Mouse (Mus musculus) MN1 (cell line): ENCODE data around the gene Gm18596.
"Not testable (repeated sequence)": the region's sequence is repeated elsewhere in the genome, so short reads cannot be mapped to it uniquely, and the experiment has no call there.

ENCODE experiments used
- DNase-seq: peaks from one replicate; pipeline ENCODE4 v3.0.0-alpha.2; 2016; ENCODE audit warnings: low spot score

The Gm18596 gene

DNA sequence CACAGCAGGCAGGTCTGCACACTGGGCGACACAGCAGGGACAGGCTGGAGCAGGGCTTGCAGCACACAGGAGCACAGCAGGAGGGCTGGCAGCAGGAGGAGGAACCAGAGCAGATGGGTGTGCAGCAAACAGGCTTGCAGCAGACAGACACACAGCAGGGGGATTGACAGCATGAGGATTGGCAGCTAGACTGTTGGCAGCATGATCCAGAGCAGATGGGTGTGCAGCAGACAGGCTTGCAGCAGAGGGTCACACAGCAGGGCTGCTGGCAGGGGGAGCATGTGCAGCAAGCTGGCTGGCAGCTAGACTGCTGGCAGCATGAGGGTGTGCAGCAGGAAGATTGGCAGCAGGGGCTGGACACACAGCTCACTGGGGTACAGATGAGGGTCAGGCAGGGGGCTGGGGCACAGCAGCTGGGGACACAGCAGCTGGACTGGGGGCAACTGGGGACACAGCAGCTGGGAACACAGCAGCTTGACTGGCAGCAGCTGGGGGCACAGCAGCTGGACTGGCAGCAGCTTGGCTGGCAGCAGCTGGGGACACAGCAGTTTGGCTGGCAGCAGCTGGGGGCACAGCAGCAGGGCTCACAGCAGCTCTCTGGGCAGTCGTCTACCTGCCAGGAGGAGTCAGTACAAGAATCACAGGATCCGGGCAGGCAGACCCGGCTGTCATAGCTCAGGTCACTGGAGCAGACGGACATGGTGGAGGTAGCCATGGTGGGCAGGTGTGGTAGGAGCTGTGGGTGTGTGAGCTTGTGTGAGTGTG is at the start of gene Gm18596:
Gene Gm18596 (minus strand): TSS at position 715 of the 765 bp plus-strand sequence.
- not testable (repeated sequence) for DNase-seq

DNA sequence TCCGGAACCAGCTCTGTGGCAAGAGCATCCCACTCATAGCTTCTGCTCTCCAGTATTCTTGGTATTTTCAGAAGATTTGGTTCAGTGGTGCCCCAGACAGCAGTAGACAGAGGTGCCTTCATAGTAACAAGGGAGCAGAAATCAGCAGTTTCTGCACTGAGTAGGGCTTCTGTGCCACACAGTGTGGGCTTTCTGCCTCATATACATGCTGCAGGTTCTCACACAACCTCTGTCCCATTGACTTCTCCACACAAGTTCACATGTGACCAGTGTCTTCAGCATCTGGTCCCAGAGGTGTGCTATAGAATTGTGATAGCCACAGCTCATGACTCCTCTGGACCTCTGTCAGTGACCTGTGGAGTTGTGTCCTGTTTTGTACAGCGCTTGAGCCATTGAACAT is 46.2 kb upstream of the Gm18596 start:
- no peak for DNase-seq

DNA sequence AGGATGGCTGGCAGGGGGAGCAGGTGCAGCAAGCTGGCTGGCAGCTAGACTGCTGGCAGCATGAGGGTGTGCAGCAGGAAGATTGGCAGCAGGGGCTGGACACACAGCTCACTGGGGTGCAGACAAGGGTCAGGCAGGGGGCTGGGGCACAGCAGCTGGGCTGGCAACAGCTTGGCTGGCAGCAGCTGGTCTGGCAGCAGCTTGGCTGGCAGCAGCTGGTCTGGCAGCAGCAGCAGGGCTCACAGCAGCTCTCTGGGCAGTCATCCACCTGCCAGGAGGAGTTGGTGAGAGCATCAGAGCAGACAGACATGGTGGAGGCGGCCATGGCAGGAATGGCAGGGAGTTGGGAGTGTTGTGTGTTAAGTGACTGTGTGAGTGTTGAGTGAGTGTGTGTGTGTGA is 45.4 kb upstream of the Gm18596 start, which contains the start of gene Gm7137:
Gene Gm7137 (minus strand): TSS at position 325 of the 400 bp plus-strand sequence.
- peak; percentile 42 for DNase-seq

DNA sequence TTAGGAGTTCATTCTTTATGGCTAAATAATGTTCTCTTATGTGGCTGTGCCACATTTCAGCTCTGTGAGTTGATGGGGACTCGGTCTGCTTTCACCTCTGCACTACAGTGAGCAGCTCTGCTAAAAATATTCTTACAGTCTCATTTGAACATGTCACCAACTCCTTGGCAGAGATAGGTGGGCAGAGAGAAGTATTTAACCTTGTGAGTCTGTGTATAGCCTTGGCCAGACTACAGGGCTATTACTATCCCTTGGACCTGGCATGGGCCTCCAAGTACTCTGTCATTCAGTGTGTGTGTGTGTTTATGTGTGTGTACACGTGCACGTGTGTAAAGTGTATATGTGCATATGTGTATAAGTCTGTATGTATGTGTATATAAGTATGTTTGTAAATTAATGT is 41.0 kb upstream of the Gm18596 start:
- not testable (repeated sequence) for DNase-seq

DNA sequence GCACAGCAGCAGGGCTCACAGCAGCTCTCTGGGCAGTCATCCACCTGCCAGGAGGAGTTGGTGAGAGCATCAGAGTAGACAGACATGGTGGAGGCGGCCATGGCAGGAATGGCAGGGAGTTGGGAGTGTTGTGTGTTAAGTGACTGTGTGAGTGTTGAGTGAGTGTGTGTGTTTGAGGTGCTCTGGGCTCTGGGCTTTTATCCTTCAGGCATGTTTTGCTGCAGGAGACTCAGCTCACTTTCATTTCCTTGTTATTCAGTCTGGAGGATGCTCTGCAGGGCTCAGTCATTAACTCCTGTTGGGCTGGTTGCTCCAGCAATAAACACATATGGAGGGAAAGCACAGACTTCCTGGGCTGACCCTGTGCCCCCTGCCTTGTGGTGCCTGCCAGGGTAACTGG is 40.0 kb upstream of the Gm18596 start, which contains the start of gene Gm3250:
Gene Gm3250 (minus strand): TSS at position 101 of the 400 bp plus-strand sequence.
- not testable (repeated sequence) for DNase-seq

DNA sequence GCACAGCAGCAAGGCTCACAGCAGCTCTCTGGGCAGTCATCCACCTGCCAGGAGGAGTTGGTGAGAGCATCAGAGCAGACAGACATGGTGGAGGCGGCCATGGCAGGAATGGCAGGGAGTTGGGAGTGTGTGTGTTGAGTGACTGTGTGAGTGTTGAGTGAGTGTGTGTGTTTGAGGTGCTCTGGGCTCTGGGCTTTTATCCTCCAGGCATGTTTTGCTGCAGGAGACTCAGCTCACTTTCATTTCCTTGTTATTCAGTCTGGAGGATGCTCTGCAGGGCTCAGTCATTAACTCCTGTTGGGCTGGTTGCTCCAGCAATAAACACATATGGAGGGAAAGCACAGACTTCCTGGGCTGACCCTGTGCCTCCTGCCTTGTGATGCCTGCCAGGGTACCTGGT is 34.4 kb upstream of the Gm18596 start, which contains the start of gene Gm7138:
Gene Gm7138 (minus strand): TSS at position 101 of the 400 bp plus-strand sequence.
- not testable (repeated sequence) for DNase-seq

DNA sequence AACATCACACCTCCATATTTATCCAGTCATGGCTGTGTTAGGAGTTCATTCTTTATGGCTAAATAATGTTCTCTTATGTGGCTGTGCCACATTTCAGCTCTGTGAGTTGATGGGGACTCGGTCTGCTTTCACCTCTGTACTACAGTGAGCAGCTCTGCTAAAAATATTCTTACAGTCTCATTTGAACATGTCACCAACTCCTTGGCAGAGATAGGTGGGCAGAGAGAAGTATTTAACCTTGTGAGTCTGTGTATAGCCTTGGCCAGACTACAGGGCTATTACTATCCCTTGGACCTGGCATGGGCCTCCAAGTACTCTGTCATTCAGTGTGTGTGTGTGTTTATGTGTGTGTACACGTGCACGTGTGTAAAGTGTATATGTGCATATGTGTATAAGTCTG is 29.7 kb upstream of the Gm18596 start:
- DNase-seq: not testable (repeated sequence)

DNA sequence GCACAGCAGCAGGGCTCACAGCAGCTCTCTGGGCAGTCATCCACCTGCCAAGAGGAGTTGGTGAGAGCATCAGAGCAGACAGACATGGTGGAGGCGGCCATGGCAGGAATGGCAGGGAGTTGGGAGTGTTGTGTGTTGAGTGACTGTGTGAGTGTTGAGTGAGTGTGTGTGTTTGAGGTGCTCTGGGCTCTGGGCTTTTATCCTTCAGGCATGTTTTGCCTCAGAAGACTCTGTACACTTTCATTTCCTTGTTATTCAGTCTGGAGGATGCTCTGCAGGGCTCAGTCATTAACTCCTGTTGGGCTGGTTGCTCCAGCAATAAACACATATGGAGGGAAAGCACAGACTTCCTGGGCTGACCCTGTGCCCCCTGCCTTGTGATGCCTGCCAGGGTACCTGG is 28.8 kb upstream of the Gm18596 start, which contains the start of gene Gm3238:
Gene Gm3238 (minus strand): TSS at position 101 of the 400 bp plus-strand sequence.
- not testable (repeated sequence) for DNase-seq

DNA sequence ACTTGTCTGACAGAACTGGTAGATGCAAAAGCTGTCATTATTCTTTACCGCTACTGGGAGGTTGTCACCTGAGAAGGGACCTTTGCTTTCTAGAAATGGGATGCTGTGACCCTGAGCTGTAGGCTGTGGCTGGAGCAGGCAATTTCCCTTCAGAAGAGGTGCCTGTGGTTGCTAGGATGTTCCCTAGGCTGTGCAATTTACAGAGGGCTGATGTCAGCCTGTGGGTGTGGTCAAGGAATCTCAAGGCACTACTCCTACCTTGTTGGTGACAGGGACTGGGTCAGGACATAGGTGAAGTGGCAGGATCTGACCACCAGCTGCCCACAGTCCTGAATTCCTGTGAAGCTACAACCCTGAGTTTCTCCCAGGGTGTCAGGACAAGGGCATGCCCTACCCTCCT is 27.3 kb upstream of the Gm18596 start:
- DNase-seq: no peak

DNA sequence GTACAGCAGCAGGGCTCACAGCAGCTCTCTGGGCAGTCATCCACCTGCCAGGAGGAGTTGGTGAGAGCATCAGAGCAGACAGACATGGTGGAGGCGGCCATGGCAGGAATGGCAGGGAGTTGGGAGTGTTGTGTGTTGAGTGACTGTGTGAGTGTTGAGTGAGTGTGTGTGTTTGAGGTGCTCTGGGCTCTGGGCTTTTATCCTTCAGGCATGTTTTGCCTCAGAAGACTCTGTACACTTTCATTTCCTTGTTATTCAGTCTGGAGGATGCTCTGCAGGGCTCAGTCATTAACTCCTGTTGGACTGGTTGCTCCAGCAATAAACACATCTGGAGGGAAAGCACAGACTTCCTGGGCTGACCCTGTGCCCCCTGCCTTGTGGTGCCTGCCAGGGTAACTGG is 17.1 kb upstream of the Gm18596 start, which contains the start of gene Gm3233:
Gene Gm3233 (minus strand): TSS at position 101 of the 400 bp plus-strand sequence.
- not testable (repeated sequence) for DNase-seq

DNA sequence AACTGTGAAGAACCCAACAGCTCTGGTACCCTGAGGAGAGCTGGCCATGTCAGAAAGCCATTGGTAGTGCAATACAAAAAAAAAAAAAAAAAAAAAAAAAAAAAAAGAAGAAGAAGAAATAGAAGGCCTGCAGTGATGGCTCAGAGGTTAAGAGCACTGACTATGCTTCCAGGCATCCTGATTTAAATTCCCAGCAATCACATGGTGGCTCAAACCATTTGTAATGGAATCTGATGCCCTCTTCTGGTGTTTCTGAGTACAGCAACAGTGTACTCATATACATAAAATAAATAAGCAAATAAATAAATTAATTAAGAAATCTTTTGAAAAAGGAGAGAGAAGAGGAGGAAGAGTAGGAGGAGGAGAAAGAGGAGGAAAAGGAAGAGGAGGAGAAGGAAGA is 11.0 kb upstream of the Gm18596 start:
- DNase-seq: no peak

DNA sequence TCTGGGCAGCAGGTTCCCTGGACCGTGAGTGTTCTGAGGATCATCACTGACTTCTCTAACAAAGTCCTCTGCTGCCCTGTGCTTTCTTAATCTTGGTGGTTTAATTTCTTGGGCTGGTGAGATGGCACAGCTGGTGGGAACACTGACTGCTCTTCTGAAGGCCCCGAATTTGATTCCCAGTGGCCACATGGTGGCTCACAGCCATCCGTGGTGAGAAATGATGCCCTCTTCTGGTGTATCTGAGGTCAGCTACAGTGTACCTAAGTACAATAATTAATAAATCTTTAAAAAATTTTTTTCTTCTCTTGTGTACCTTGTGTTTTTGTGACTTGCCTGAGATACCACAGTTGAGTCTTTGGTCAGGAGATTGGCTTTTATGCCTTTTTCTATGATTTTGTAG is 9.9 kb upstream of the Gm18596 start:
- not testable (repeated sequence) for DNase-seq

DNA sequence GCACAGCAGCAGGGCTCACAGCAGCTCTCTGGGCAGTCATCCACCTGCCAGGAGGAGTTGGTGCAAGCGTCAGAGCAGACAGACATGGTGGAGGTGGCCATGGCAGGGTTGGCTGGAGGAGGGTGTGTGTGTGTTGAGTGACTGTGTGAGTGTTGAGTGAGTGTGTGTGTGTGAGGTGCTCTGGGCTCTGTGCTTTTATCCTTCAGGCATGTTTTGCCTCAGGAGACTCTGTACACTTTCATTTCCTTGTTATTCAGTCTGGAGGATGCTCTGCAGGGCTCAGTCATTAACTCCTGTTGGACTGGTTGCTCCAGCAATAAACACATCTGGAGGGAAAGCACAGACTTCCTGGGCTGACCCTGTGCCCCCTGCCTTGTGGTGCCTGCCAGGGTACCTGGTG is 8.8 kb upstream of the Gm18596 start, which contains the start of gene Gm9736:
Gene Gm9736 (minus strand): TSS at position 101 of the 400 bp plus-strand sequence.
- DNase-seq: not testable (repeated sequence)

DNA sequence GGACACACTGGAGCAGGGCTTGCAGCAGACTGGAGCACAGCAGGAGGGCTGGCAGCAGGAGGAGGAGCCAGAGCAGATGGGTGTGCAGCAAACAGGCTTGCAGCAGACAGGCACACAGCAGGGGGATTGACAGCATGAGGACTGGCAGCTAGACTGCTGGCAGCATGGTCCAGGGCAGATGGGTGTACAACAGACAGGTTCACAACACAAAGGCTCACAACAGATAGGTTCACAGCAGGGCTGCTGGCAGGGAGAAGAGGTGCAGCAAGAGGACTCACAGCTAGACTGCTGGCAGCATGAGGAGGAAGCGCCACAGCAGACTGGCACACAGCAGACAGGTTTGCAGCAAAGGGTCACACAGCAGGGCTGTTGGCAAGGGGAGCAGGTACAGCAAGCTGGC is 8.2 kb upstream of the Gm18596 start:
- not testable (repeated sequence) for DNase-seq

DNA sequence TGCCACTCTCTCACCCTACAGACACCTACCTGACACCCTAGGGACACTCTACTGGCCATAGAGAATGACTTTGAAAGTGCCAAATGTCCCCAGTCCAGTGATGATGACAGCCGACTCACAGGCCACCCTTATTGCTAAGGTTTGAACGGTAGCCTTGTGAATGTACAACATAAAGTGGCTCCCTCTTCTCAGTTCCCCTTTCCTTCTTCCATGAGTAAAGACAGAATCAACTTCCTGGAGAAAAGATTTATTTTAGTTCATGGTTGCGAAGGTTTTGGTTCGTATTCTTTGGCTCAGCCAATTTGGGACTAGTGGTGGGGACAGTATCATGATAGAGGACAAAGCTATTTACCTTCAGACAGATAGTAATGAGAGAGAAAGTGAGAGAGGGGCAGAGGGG is 3.5 kb downstream of the Gm18596 start:
- DNase-seq: no peak

DNA sequence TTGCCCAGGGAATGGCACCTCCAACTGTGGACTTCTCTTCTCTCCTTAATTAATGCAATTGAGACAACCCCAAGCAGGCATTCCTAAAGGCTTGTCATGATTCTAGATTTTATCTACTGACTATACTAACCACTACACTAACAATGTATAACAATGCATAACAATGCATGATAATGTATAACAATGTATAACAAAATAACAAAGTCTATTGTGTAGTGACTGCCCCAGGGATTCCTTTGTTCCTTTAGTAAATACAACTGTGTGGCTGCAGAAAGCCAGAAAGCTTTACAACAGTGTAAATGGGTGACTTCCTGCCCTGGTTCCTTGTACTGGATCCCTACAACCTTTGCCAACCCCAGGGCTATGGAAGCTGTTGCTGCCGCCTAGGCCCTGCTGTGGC is 6.5 kb downstream of the Gm18596 start:
- DNase-seq: no peak

DNA sequence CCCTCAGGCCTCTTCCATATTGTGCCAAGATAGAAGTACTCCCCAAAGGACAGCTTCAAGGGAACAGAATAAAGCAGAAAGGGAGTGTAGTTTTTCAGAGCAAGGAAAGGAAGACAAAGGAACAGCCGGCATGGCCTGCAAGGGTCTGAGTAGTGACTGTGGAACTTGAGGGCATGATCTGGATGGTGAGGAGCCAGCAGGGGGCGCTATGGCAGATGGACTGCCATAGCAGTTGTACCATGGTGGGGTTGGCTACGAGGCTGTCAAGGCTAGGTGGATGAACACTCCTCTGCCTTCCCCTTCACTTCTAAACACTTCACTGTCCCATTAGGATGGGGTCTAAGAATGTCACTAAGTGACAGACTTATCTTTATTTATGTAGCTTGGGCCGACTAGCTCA is 13.2 kb downstream of the Gm18596 start:
- DNase-seq: no peak

DNA sequence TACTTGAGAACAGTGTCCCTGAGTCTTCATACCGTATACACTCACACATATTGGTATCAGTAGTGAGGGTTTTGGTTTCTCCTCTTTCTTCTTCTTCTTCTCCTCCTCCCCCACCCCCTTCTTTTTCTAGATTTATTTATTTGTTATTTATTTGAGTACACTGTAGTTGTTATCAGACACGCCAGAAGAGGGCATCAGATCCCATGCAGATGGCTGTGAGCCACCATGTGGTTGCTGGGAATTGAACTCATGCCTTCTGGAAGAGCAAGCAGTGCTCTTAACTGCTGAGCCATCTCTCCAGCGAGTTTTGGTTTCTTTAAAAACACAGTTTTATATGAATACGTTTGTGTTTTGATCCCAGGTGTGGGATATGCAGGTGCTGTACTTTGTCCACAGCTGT is 14.2 kb downstream of the Gm18596 start:
- no peak for DNase-seq

DNA sequence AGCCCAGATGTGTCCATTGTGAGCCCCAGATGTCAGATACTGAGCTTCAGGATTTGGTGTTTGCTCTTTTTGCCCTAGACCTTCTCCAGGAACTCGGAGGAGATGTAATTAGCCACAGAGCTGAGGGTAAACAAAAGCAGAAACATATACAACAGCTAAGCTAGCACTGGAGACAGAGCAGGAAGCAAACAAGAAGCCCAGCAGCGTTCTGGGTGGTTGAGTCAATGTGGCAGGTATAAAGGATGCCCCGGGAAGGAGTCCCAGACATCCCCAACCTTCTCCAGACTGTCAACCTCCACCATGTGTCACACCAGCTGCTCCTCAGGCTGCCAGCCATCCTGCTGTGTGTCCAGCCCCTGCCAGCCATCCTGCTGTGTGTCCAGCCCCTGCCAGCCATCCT is 16.3 kb downstream of the Gm18596 start, which contains the start of gene Gm10100:
Gene Gm10100 (plus strand): TSS at position 301 of the 400 bp plus-strand sequence.
- DNase-seq: no peak

DNA sequence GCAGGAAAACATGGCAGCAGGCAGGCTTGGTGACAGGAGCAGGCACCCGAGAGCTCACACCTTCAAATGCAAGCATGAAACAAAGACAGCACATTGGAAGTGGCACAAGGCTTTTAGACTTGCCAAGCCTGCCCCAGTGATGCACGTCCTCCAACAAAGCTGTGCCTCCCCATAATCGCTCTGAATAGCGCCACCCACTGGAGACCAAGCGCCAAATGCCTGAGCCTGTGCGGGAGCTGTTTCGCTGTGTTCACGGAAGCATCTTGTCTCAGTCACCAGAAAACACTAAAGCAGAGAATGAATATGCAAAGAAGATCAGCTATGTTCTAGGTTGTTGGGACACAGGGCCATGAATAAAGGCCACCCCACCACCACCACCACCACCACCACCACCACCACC is 17.6 kb downstream of the Gm18596 start:
- DNase-seq: no peak

DNA sequence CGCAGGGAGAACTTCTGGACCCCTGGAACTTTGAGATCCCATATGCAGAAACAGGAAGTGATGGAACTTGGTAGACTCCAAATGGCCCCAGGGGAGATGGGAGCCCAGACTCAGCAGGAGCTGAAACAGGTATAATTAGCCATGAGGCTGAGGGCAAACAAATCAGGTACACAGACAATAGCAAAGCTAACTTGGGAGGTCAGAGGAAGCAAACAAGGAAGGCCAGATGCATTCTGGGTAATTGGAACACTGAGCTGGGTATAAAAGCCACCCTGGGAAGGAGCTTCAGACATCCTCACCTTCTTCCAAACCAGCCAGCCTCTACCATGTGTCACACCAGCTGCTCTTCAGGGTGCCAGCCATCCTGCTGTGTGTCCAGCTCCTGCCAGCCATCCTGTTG is 22.1 kb downstream of the Gm18596 start, which contains the start of gene Krtap12-1:
Gene Krtap12-1 (plus strand): TSS at position 301 of the 400 bp plus-strand sequence.
- DNase-seq: not testable (repeated sequence)

DNA sequence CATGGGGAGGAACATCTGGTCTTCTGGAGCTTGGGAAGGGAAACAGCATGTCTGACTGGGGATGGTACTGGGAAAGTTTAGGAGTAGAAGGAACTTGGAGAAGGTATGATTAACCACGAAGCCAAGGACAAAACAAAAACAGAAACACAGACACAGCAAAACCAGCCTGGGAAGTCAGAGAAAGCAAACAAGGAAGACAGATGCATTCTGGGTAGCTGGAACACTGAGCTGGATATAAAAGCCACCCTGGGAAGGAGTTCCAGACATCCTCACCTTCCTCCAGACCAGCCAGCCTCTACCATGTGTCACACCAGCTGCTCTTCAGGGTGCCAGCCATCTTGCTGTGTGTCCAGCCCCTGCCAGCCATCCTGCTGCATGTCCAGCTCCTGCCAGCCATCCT is 26.9 kb downstream of the Gm18596 start, which contains the start of gene Gm10142:
Gene Gm10142 (plus strand): TSS at position 301 of the 400 bp plus-strand sequence.
- DNase-seq: no peak

DNA sequence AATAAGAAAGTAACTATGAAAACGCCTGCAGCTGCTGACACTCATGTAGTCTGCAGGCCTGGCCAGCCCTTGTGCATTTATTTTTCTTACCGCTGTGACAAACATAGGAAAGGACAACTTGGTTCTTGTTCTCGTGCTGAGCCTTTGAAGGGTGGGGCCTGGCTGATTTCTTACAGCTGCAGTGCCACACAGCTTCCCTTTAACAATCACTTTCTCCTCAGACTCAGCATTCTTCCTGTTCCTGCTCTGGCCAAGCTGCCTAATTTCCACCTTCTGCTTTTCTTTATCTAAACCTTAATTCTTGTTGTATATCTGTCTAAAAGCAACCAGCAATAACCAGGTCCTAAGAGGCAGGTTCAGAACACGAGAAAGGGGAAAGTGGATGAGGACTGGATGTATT is 28.7 kb downstream of the Gm18596 start:
- DNase-seq: no peak
